Mouse (Mus musculus) bone marrow macrophage, adult 2 months (primary cell): Measurements from ENCODE around the gene Gm826.
A peak's percentile ranks its signal among the peaks of the same experiment; 100 is the strongest.

Experiments
- CTCF ChIP-seq: IDR thresholded peaks from 2 replicates; pipeline ENCODE4 v1.5.1; 2012; ENCODE audit warnings: low read depth, mild to moderate bottlenecking, low read length, moderate library complexity
- POLR2A ChIP-seq: IDR thresholded peaks from 2 replicates; pipeline ENCODE4 v1.6.1; 2012; ENCODE audit warnings: mild to moderate bottlenecking, low read depth, low read length, borderline replicate concordance

GRCm38 (mm10) chr2:160356132-160356531 lies 22.2 kb upstream of the Gm826 start:
- peak; percentile 13; the same call in 1 of the 2 replicates for TF ChIP-seq CTCF
- TF ChIP-seq POLR2A, result no peak
